ENCODE assay signal across 8 mouse cellular contexts in the genomic region with DNA sequence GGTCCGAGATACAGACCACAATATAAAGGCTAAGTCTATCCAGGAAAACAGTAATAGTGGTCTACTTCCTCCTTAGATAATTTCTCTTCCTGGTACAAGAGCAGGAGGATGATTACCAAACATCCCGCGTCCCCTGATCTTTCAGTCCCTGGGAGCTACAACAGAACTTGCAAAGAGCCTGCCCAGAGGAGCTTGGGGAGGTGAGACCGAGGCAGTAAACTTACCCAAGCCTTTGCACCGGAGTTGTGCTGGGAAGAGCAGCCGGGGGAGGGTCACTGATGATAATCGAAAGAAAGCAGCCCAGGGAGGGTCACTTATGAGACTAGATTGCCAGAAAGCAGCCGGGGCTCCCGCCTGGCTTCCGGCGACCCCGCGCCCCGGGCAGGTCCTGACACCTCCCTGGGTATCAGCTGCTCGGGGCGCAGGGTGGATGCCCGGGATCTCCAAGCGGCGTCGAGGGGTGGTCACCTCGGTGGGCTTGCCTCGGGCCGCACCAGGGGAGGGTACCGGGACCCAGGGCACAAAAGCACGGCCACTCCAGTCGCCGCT. TPM values are rescaled to one million over a fixed set of nuclear protein-coding genes. Genes with fewer than 3 reads are reported as not detected.
DNase-seq lines count a peak whose midpoint lies in the region; ATAC-seq and TF ChIP-seq lines count a peak whose summit lies in the region.

No protein-coding gene starts in this region.

- under 1% methylated on average over 27 of the region's 27 CpGs for WGBS in heart, embryonic 11.5 days (ENCODE audit: insufficient replicate concordance)
- under 1% methylated on average over 27 of the region's 27 CpGs for WGBS in heart, embryonic 13.5 days
- under 1% methylated on average over 27 of the region's 27 CpGs for WGBS in liver, embryonic 15.5 days (ENCODE audit: insufficient replicate concordance)
- WGBS in olfactory bulb, adult 2 months: under 1% methylated on average over 27 of the region's 27 CpGs

- peak overlapping the region; percentile 82 for H3K4me2 ChIP-seq in heart, embryonic 11.5 days
- peak overlapping the region; percentile 77 for H3K4me2 ChIP-seq in heart, embryonic 13.5 days
- H3K4me2 ChIP-seq in liver, embryonic 15.5 days: peak overlapping the region; percentile 96

- TF ChIP-seq POLR2A in olfactory bulb, adult 2 months (IDR thresholded peaks at IDR 0.05; ENCODE audit: insufficient read depth, low read depth, low read length): no peak

- no peak for DNase-seq in heart, postnatal 4 days
- DNase-seq in brain, adult 2 months (ENCODE audit: low read depth, low spot score): peak; percentile 15
- no peak for DNase-seq in cerebellum, adult 11 months
- DNase-seq in thymus, postnatal 4 days: no peak

- H3K27ac ChIP-seq in heart, embryonic 11.5 days (ENCODE audit: low read depth, low read length): peak overlapping the region; percentile 86
- H3K27ac ChIP-seq in heart, embryonic 13.5 days (replicated peaks): peak overlapping the region; percentile 92
- peak overlapping the region; percentile 91 for H3K27ac ChIP-seq in liver, embryonic 15.5 days (replicated peaks)
- H3K27ac ChIP-seq in olfactory bulb, adult 2 months (ENCODE audit: insufficient read depth, low read depth, low read length): no peak overlapping the region

- no peaks in the 10 kb centered on the region for H3K27me3 ChIP-seq in heart, embryonic 11.5 days (ENCODE audit: control insufficient read depth, insufficient read depth, low read length)
- no peaks in the 10 kb centered on the region for H3K27me3 ChIP-seq in heart, embryonic 13.5 days (replicated peaks)
- no peaks in the 10 kb centered on the region for H3K27me3 ChIP-seq in liver, embryonic 15.5 days

- peak overlapping the region; percentile 90 for H3K9ac ChIP-seq in heart, embryonic 11.5 days (ENCODE audit: low read depth, low read length)
- H3K9ac ChIP-seq in heart, embryonic 13.5 days: peak overlapping the region; percentile 95
- peak overlapping the region; percentile 96 for H3K9ac ChIP-seq in liver, embryonic 15.5 days

- peak overlapping the region; percentile 95 for H3K4me3 ChIP-seq in heart, embryonic 11.5 days (ENCODE audit: low read depth, low read length)
- peak overlapping the region; percentile 97 for H3K4me3 ChIP-seq in heart, embryonic 13.5 days
- peak overlapping the region; percentile 98 for H3K4me3 ChIP-seq in liver, embryonic 15.5 days (replicated peaks)
- peak overlapping the region; percentile 83 for H3K4me3 ChIP-seq in olfactory bulb, adult 2 months (ENCODE audit: insufficient read depth, low read depth, low read length)

- no peak for TF ChIP-seq CTCF in olfactory bulb, adult 2 months (IDR thresholded peaks at IDR 0.05; ENCODE audit: insufficient read depth, low read depth, low read length)

- no peaks in the 10 kb centered on the region for H3K9me3 ChIP-seq in heart, embryonic 11.5 days (replicated peaks; ENCODE audit: control insufficient read depth, low read length)
- no peaks in the 10 kb centered on the region for H3K9me3 ChIP-seq in heart, embryonic 13.5 days
- no peaks in the 10 kb centered on the region for H3K9me3 ChIP-seq in liver, embryonic 15.5 days (replicated peaks)

- peaks cover 6% of the 10 kb centered on the region; the same call in 1 of the 2 replicates for H3K4me1 ChIP-seq in heart, embryonic 11.5 days (ENCODE audit: control insufficient read depth, insufficient read depth, low read length)
- peaks cover 17% of the 10 kb centered on the region for H3K4me1 ChIP-seq in heart, embryonic 13.5 days
- H3K4me1 ChIP-seq in liver, embryonic 15.5 days (replicated peaks): peaks cover 14% of the 10 kb centered on the region
- no peaks in the 10 kb centered on the region for H3K4me1 ChIP-seq in olfactory bulb, adult 2 months (ENCODE audit: control insufficient read depth, insufficient read depth, low read length)

- peaks cover under 1% of the 10 kb centered on the region; the same call in 1 of the 2 replicates for H3K36me3 ChIP-seq in heart, embryonic 11.5 days (ENCODE audit: control insufficient read depth, insufficient read depth, low read length)
- peaks cover 30% of the 10 kb centered on the region for H3K36me3 ChIP-seq in heart, embryonic 13.5 days
- peaks cover 25% of the 10 kb centered on the region for H3K36me3 ChIP-seq in liver, embryonic 15.5 days (replicated peaks)

- peak; percentile 31; the same call in 1 of the 2 replicates for ATAC-seq in heart, embryonic 11.5 days (replicated peaks; ENCODE audit: insufficient number of reproducible peaks, low FRiP score, low TSS enrichment)
- peak; percentile 1; the same call in 1 of the 2 replicates for ATAC-seq in heart, embryonic 13.5 days (ENCODE audit: extremely low read depth, insufficient number of reproducible peaks, low FRiP score, low TSS enrichment)
- ATAC-seq in liver, embryonic 15.5 days (ENCODE audit: insufficient read depth): peak; percentile 38

RNA-seq across cellular contexts. Expression of a gene that starts 0.5 kb away (rescaled TPM):
- 17.3 and 19.3 TPM in 2 replicates for polyA plus RNA-seq in heart, embryonic 11.5 days (2014; fragmentation: Nextera tagmentation; extraction: Ambion mirVana)
- 10 to 100 TPM; 18.1 to 19.9 TPM for total RNA-seq in heart, postnatal 4 days (2021)
- polyA plus RNA-seq in heart, embryonic 13.5 days (2015; fragmentation: Nextera tagmentation; extraction: Ambion mirVana): 11.3 and 11.9 TPM in 2 replicates
- polyA plus RNA-seq in liver, embryonic 15.5 days (2015; fragmentation: Nextera tagmentation; extraction: Ambion mirVana): 6.8 and 6.9 TPM in 2 replicates
- not detected in 2 replicates for polyA plus RNA-seq in olfactory bulb, adult 2 months (2012; ENCODE audit: insufficient read depth, insufficient read length, low replicate concordance, missing spikeins)

RNA-seq across cellular contexts. Expression of a gene that starts 0.7 kb away (rescaled TPM):
- polyA plus RNA-seq in heart, embryonic 11.5 days (2014; fragmentation: Nextera tagmentation; extraction: Ambion mirVana): 46.1 and 48.2 TPM in 2 replicates
- 10 to 100 TPM; 25.2 to 25.3 TPM for total RNA-seq in heart, postnatal 4 days (2021)
- 40.2 and 41.3 TPM in 2 replicates for polyA plus RNA-seq in heart, embryonic 13.5 days (2015; fragmentation: Nextera tagmentation; extraction: Ambion mirVana)
- polyA plus RNA-seq in liver, embryonic 15.5 days (2015; fragmentation: Nextera tagmentation; extraction: Ambion mirVana): 7.4 and 8.5 TPM in 2 replicates
- not detected in 2 replicates for polyA plus RNA-seq in olfactory bulb, adult 2 months (2012; ENCODE audit: insufficient read depth, insufficient read length, low replicate concordance, missing spikeins)

RNA-seq across cellular contexts. Expression of a gene that starts 41.8 kb away (rescaled TPM):
- polyA plus RNA-seq in heart, embryonic 11.5 days (2014; fragmentation: Nextera tagmentation; extraction: Ambion mirVana): 838 and 861 TPM in 2 replicates
- 1,000 to 10,000 TPM; 1,954 to 1,992 TPM for total RNA-seq in heart, postnatal 4 days (2021)
- polyA plus RNA-seq in heart, embryonic 13.5 days (2015; fragmentation: Nextera tagmentation; extraction: Ambion mirVana): 801 and 895 TPM in 2 replicates
- 193 and 198 TPM in 2 replicates for polyA plus RNA-seq in liver, embryonic 15.5 days (2015; fragmentation: Nextera tagmentation; extraction: Ambion mirVana)
- polyA plus RNA-seq in olfactory bulb, adult 2 months (2012; ENCODE audit: insufficient read depth, insufficient read length, low replicate concordance, missing spikeins): 264 TPM in 1 of 2 replicates, not detected in the other
